Mouse (Mus musculus) liver, adult 2 months (tissue): Measurements from ENCODE around the gene Fkbpl.
A peak's percentile ranks its signal among the peaks of the same experiment; 100 is the strongest.

ENCODE experiments used
- CTCF ChIP-seq: fragments of 200-500 bp; IDR thresholded peaks from 2 replicates; pipeline ENCODE4 v1.5.1; 2011; ENCODE audit warnings: low read depth, low read length, control low read depth
- POLR2A ChIP-seq: fragments of 200-500 bp; IDR thresholded peaks from 2 replicates; pipeline ENCODE4 v1.6.1; 2011; ENCODE audit warnings: low read length, control low read depth; ENCODE audit not compliant: insufficient read depth; ENCODE audit errors: extremely low read depth

DNA sequence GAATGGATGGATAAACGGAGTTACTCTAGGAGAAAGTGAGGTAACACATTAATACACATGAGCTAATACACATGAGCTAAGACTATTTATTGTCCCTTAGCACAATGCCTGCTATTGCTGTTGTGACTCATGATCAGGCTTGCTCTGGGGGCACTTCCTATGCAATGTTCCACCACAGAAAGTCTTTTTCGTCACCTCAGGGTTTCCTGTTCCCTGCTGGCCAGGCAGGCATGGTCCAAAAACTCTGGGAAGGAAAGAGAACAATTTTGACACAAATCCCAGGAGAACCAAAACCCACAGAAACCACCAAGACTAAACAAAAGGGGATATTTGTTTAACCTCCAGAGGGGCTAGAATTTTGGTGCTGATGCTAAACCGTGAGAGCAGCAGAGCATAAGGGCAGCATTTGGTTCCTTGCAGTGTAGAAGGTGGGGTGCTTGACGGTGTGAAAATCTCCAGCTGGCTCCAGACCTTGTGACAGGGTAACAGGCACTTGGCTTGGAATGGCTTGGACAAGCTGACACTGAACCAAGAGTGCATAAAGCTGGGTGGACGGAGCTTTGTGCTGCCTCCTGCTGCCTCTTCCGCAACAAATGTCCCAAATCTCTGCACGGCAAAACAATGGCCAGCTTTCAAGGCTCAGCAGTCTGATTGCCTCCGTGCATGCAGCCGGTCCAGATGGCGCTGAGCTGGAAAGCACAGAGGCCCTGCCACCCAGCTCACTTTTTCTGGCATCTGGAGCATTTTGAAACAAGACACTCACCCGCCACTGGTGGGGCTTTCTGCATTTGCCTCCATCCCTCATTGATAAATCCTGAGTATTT, 3.6 kb upstream of the Fkbpl start:
- TF ChIP-seq CTCF, result peak; percentile 20; the same call in 1 of the 2 replicates
- no peak for TF ChIP-seq POLR2A
